Mouse (Mus musculus): ENCODE measurements around the gene Serpina6. TPM values are rescaled to one million over a fixed set of nuclear protein-coding genes. Genes with fewer than 3 reads are reported as not detected.

The Serpina6 gene
- total and polyA plus RNA-seq, 2 experiments from 2014 or later: not detected

GRCm38 (mm10) chr12:103660076-103660475 lies 3.1 kb upstream of the Serpina6 start:
- no peaks in the 10 kb centered on the region for H3K36me3 ChIP-seq (ENCODE audit: insufficient read depth, low read length)
- H3K27me3 ChIP-seq (ENCODE audit: insufficient read depth, low read length): no peaks in the 10 kb centered on the region
- no peak overlapping the region for H3K4me2 ChIP-seq (ENCODE audit: low read depth, low read length, poor library complexity, severe bottlenecking)
- H3K27ac ChIP-seq (ENCODE audit: low read depth, low read length): no peak overlapping the region
- H3K4me1 ChIP-seq (ENCODE audit: insufficient read depth, low read length): no peaks in the 10 kb centered on the region
- H3K4me3 ChIP-seq (ENCODE audit: low read depth, low read length): no peak overlapping the region
- WGBS: 89% methylated on average over 5 of the region's 5 CpGs
- H3K9ac ChIP-seq (replicated peaks; ENCODE audit: low read length, poor library complexity, severe bottlenecking): no peak overlapping the region
- ATAC-seq (ENCODE audit: low FRiP score) (no peak), DNase-seq (ENCODE audit: low spot score) (no peak)
- H3K9me3 ChIP-seq (ENCODE audit: low read length): no peaks in the 10 kb centered on the region
- TF ChIP-seq CTCF (IDR thresholded peaks at IDR 0.05): no peak

DNA sequence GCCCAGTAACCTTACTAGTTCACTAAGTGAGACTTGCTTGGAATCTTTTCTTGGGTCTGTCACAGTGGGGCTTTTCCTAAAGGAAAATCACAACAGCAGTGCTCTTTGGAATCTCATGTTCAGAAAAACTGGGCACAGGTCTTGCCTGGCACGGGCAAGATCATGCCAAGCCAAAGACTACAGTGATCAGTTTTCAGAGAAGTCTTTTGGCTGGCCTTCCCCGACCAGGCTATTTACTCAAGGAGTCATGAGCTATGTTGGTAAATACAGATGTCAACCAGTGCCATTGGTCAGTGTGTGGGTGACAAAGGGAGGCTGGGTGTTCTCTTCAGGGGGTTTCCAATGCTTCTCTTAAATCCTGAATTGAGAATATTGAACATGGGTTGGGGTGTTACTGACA lies 2.2 kb upstream of the Serpina6 start:
- no peak overlapping the region for H3K9ac ChIP-seq (replicated peaks; ENCODE audit: low read length, poor library complexity, severe bottlenecking)
- ATAC-seq (ENCODE audit: low FRiP score) (no peak), DNase-seq (ENCODE audit: low spot score) (no peak)
- H3K4me3 ChIP-seq (ENCODE audit: low read depth, low read length): no peak overlapping the region
- H3K27ac ChIP-seq (ENCODE audit: low read depth, low read length): no peak overlapping the region
- no peak for TF ChIP-seq CTCF (IDR thresholded peaks at IDR 0.05)
- no peaks in the 10 kb centered on the region for H3K36me3 ChIP-seq (ENCODE audit: insufficient read depth, low read length)
- no peaks in the 10 kb centered on the region for H3K27me3 ChIP-seq (ENCODE audit: insufficient read depth, low read length)
- WGBS: 76% methylated on average over 2 of the region's 2 CpGs
- H3K9me3 ChIP-seq (ENCODE audit: low read length): no peaks in the 10 kb centered on the region
- no peak overlapping the region for H3K4me2 ChIP-seq (ENCODE audit: low read depth, low read length, poor library complexity, severe bottlenecking)
- no peaks in the 10 kb centered on the region for H3K4me1 ChIP-seq (ENCODE audit: insufficient read depth, low read length)

- H3K36me3 ChIP-seq (ENCODE audit: insufficient read depth, low read length): no peaks in the 10 kb centered on the region
- 77% methylated on average over 10 of the region's 10 CpGs for WGBS
- H3K4me3 ChIP-seq (ENCODE audit: low read depth, low read length): no peak overlapping the region
- H3K4me2 ChIP-seq (ENCODE audit: low read depth, low read length, poor library complexity, severe bottlenecking): no peak overlapping the region
- no peak overlapping the region for H3K9ac ChIP-seq (replicated peaks; ENCODE audit: low read length, poor library complexity, severe bottlenecking)
- H3K9me3 ChIP-seq (ENCODE audit: low read length): no peaks in the 10 kb centered on the region
- H3K27me3 ChIP-seq (ENCODE audit: insufficient read depth, low read length): no peaks in the 10 kb centered on the region
- DNase-seq (ENCODE audit: low spot score) (no peak), ATAC-seq (ENCODE audit: low FRiP score) (no peak)
- no peaks in the 10 kb centered on the region for H3K4me1 ChIP-seq (ENCODE audit: insufficient read depth, low read length)
- no peak for TF ChIP-seq CTCF (IDR thresholded peaks at IDR 0.05)
- H3K27ac ChIP-seq (ENCODE audit: low read depth, low read length): no peak overlapping the region
Measured at GRCm38 (mm10) chr12:103657991-103658390, 979 bp upstream of the Serpina6 start.

DNA sequence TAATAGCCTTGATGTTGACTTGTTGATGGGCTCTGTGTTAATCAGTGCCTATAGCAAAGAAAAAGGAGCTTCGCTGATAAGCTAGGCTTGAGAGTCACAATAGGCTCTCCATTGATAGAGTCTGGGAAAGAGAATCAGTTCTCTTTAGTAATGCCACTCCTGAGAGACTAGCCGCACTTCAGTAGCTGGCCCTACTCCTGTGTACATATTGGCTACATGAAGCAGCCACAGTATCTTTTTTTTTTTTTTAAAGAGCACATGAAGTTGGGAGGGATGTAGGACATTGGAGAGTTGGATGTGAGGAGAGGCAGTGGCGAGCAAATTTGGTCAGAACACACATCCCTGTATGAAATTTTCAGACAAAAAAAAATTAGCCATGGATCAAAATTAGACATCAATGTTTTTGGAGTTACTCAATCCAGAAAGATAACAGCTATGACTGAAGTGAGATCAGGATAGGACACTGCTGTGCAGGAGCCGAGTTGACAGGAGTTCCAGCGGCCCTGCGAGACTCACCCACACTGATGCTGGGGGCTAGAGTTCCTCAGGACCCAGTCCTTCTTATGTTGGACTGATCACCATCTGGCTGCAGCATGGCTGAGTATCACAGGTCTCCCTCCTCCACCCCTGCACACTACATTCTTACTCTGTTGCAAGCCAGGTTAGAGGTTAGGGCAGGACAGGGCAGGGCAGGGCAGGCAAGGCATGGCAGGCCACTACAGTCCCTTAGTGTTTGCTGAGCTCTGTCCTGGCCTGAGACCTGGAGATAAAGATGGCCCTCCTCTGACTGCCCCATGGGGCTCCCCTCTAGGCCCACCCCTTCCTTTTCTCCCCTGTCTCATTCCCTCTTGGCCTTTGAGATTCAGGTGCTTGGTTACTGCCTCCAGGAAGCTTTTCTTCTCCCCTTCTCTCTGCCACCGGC lies 1.6 kb downstream of the Serpina6 start:
- DNase-seq (ENCODE audit: low spot score) (no peak), ATAC-seq (ENCODE audit: low FRiP score) (no peak)
- WGBS: 90% methylated on average over 7 of the region's 7 CpGs
- H3K9me3 ChIP-seq (ENCODE audit: low read length): no peaks in the 10 kb centered on the region
- no peak overlapping the region for H3K27ac ChIP-seq (ENCODE audit: low read depth, low read length)
- H3K27me3 ChIP-seq (ENCODE audit: insufficient read depth, low read length): no peaks in the 10 kb centered on the region
- H3K4me3 ChIP-seq (ENCODE audit: low read depth, low read length): no peak overlapping the region
- no peak overlapping the region for H3K4me2 ChIP-seq (ENCODE audit: low read depth, low read length, poor library complexity, severe bottlenecking)
- no peaks in the 10 kb centered on the region for H3K36me3 ChIP-seq (ENCODE audit: insufficient read depth, low read length)
- TF ChIP-seq CTCF (IDR thresholded peaks at IDR 0.05): no peak
- no peak overlapping the region for H3K9ac ChIP-seq (replicated peaks; ENCODE audit: low read length, poor library complexity, severe bottlenecking)
- no peaks in the 10 kb centered on the region for H3K4me1 ChIP-seq (ENCODE audit: insufficient read depth, low read length)

DNA sequence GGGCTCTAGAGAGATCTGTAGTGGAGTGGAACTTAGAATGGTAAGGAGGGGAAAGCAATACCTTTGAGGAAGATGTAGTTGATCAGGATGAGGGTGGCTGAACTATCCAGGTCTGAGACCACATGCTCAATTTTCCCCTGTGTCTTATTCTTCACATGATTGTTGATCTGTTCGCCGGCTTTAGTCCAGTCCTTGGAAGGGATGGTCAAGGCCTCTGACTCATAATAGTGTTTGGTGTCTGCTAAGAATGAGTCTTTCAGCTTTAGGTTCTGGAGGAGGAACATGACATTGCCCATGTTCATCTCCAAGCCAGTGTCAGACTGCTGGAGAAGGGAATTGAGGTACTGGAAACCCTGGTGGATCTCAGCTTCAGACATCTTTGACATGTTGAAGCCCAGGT lies 3.2 kb downstream of the Serpina6 start:
- Histone ChIP-seq H3K4me1 (ENCODE audit: insufficient read depth, low read length) (no peaks in the 10 kb centered on the region), H3K9ac (replicated peaks; ENCODE audit: low read length, poor library complexity, severe bottlenecking) (no peak overlapping the region), H3K4me2 (ENCODE audit: low read depth, low read length, poor library complexity, severe bottlenecking) (no peak overlapping the region), H3K27ac (ENCODE audit: low read depth, low read length) (no peak overlapping the region), H3K27me3 (ENCODE audit: insufficient read depth, low read length) (no peaks in the 10 kb centered on the region), H3K9me3 (ENCODE audit: low read length) (no peaks in the 10 kb centered on the region), H3K36me3 (ENCODE audit: insufficient read depth, low read length) (no peaks in the 10 kb centered on the region), H3K4me3 (ENCODE audit: low read depth, low read length) (no peak overlapping the region)
- WGBS: 96% methylated on average over 2 of the region's 2 CpGs
- no peak for ATAC-seq (ENCODE audit: low FRiP score)
- TF ChIP-seq CTCF (IDR thresholded peaks at IDR 0.05): no peak
- no peak for DNase-seq (ENCODE audit: low spot score)

DNA sequence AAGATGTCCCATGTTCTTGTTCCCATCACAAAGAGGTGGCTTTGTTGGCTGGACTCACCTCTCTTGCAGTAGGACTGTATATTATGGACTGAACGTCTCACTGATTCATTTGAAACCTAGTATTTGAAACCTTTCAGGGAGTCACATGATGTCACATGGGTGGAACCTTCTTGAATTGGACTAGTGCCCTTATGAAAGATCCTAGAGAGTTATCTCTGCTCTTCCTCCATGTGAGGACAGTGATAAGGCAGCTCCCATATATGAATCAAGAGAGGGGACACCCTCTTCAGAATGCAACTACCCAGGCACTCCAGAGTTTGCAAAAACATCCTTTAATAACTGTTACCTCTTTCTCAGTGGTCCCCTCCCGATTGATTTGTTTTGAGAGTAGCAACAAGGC lies 10.7 kb downstream of the Serpina6 start:
- no peak for ATAC-seq (ENCODE audit: low FRiP score)
- Histone ChIP-seq H3K27me3 (ENCODE audit: insufficient read depth, low read length) (no peaks in the 10 kb centered on the region), H3K4me2 (ENCODE audit: low read depth, low read length, poor library complexity, severe bottlenecking) (no peak overlapping the region), H3K27ac (ENCODE audit: low read depth, low read length) (no peak overlapping the region), H3K9me3 (ENCODE audit: low read length) (no peaks in the 10 kb centered on the region), H3K36me3 (ENCODE audit: insufficient read depth, low read length) (no peaks in the 10 kb centered on the region), H3K4me1 (ENCODE audit: insufficient read depth, low read length) (no peaks in the 10 kb centered on the region), H3K4me3 (ENCODE audit: low read depth, low read length) (no peak overlapping the region), H3K9ac (replicated peaks; ENCODE audit: low read length, poor library complexity, severe bottlenecking) (no peak overlapping the region)
- no peak for TF ChIP-seq CTCF (IDR thresholded peaks at IDR 0.05)
- 76% methylated on average over 2 of the region's 2 CpGs for WGBS
- no peak for DNase-seq (ENCODE audit: low spot score)

All from midbrain, postnatal 0 days (tissue).